Mouse (Mus musculus) CH12.LX (cell line): ENCODE data around the gene Kpna3.

Source experiments
- NRF1 ChIP-seq: IDR thresholded peaks from 2 replicates; pipeline ENCODE4 v1.6.1; 2014; ENCODE audit warnings: low read depth, mild to moderate bottlenecking, inconsistent platforms, low read length, improper control_type of control experiment, moderate library complexity
- POLR2AphosphoS2 ChIP-seq: IDR thresholded peaks from 2 replicates; pipeline ENCODE4 v1.6.1; 2011; ENCODE audit warnings: low read depth, low read length, improper control_type of control experiment
- USF2 ChIP-seq: conservative IDR thresholded peaks from 2 replicates; pipeline ENCODE4 v1.6.1; 2011; ENCODE audit warnings: low read depth, low read length, improper control_type of control experiment

GRCm38 (mm10) chr14:61346827-61347698, 92.6 kb downstream of the Kpna3 start:
- TF ChIP-seq USF2 (no peak), POLR2AphosphoS2 (no peak), NRF1 (no peak)
